Mouse (Mus musculus) megakaryocyte, embryonic 14.5 days (primary cell): ENCODE measurements around the gene Get4.

ENCODE experiments used
- FLI1 ChIP-seq: IDR thresholded peaks from 2 replicates; pipeline ENCODE4 v1.6.1; 2012; ENCODE audit warnings: low read length, inconsistent platforms, mixed read lengths
- GATA1 ChIP-seq: IDR thresholded peaks from 3 replicates; pipeline ENCODE4 v1.6.1; 2012; ENCODE audit warnings: mixed read lengths, low read length, inconsistent platforms, borderline replicate concordance

DNA sequence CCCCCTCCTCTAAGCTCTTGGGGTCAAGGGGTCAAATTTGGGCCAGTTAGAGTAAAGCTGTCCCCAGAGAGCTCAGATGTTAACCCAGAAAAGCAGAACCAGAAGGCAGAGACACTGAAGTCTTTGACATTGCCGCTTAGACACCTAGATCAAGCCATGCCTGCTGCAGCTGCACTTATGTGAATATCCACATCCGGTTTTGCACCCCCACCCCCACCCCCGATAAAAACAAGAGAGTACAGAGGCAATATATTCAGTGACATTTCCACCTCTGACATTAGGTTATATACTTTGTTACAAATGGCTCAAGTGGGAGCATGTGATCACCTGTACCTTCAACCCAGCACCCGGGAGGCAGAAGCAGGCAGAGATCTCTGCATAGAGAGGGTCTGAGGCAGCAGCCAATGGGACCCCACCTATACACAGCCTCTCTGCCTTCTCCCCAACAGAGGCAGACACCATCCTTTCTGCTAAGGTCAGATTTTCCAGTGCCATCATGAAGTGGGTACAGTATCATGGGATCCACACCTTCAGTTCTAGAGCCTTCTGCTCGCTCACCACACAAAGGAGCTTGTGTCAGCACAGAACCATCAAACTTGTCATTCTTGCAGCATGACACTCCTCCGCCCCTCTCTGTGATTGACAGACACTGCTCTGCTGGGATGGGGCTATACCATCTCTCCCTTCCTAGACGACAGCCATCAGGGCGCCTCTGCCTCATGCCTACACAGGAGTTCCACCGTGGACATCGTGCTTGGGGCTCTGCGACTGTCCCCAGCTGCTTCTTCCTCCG lies 38.5 kb downstream of the Get4 start:
- TF ChIP-seq GATA1 (no peak), FLI1 (no peak)
